Mouse (Mus musculus): ENCODE measurements at regions not wholly inside any gene's neighbourhood (a gene's known extent, or its start where the extent isn't known, plus 50 kb on each side); places are given as distances from the start of the nearest gene placed in this dataset.

GRCm38 (mm10) chr16:76104673-76105072 lies 82.6 kb upstream of the Samsn1 start:
- Histone ChIP-seq H3K4me1 (replicated peaks) (no peaks in the 10 kb centered on the region), H3K9ac (replicated peaks) (no peak overlapping the region), H3K9me3 (no peaks in the 10 kb centered on the region), H3K4me3 (replicated peaks) (no peak overlapping the region), H3K27me3 (no peaks in the 10 kb centered on the region), H3K27ac (no peak overlapping the region), H3K4me2 (replicated peaks) (no peak overlapping the region), H3K36me3 (no peaks in the 10 kb centered on the region)
- no peak for ATAC-seq
- WGBS, result 92% methylated on average over 6 of the region's 6 CpGs

- Histone ChIP-seq H3K36me3 (no peaks in the 10 kb centered on the region), H3K27me3 (no peaks in the 10 kb centered on the region), H3K4me3 (replicated peaks) (no peak overlapping the region), H3K4me1 (replicated peaks) (no peaks in the 10 kb centered on the region), H3K27ac (no peak overlapping the region), H3K9me3 (no peaks in the 10 kb centered on the region), H3K4me2 (replicated peaks) (no peak overlapping the region), H3K9ac (replicated peaks) (no peak overlapping the region)
- no peak for ATAC-seq
- WGBS, result 92% methylated on average over 3 of the region's 3 CpGs
These were observed 79.7 kb upstream of the Samsn1 start for GRCm38 (mm10) chr16:76101773-76102172.

- ATAC-seq, result no peak
- no peaks in the 10 kb centered on the region for H3K9me3 ChIP-seq
- H3K27me3 ChIP-seq, result no peaks in the 10 kb centered on the region
- H3K36me3 ChIP-seq, result no peaks in the 10 kb centered on the region
- H3K4me1 ChIP-seq (replicated peaks), result no peaks in the 10 kb centered on the region
- no peak overlapping the region for H3K9ac ChIP-seq (replicated peaks)
- no peak overlapping the region for H3K27ac ChIP-seq
- H3K4me2 ChIP-seq (replicated peaks), result no peak overlapping the region
- no peak overlapping the region for H3K4me3 ChIP-seq (replicated peaks)
- whole genome bisulfite sequencing, result 88% methylated on average over 9 of the region's 9 CpGs
These were observed 75.7 kb upstream of the Samsn1 start for GRCm38 (mm10) chr16:76097808-76098207.

GRCm38 (mm10) chr16:76096363-76096762 lies 74.3 kb upstream of the Samsn1 start:
- no peaks in the 10 kb centered on the region for H3K9me3 ChIP-seq
- H3K27ac ChIP-seq, result no peak overlapping the region
- H3K4me2 ChIP-seq (replicated peaks), result no peak overlapping the region
- H3K4me1 ChIP-seq (replicated peaks), result no peaks in the 10 kb centered on the region
- H3K36me3 ChIP-seq, result no peaks in the 10 kb centered on the region
- H3K9ac ChIP-seq (replicated peaks), result no peak overlapping the region
- 82% methylated on average over 4 of the region's 4 CpGs for WGBS
- H3K27me3 ChIP-seq, result no peaks in the 10 kb centered on the region
- no peak for ATAC-seq
- no peak overlapping the region for H3K4me3 ChIP-seq (replicated peaks)

GRCm38 (mm10) chr16:76085363-76085762 lies 63.3 kb upstream of the Samsn1 start:
- 0 out of 2 replicates have a peak, but pooled peaks cover 8% of the 10 kb centered on the region for H3K9me3 ChIP-seq
- H3K4me1 ChIP-seq (replicated peaks), result no peaks in the 10 kb centered on the region
- H3K4me2 ChIP-seq (replicated peaks), result no peak overlapping the region
- H3K27me3 ChIP-seq, result no peaks in the 10 kb centered on the region
- no peak overlapping the region for H3K9ac ChIP-seq (replicated peaks)
- no peak overlapping the region for H3K27ac ChIP-seq
- WGBS, result 94% methylated on average over 4 of the region's 4 CpGs
- no peak overlapping the region for H3K4me3 ChIP-seq (replicated peaks)
- ATAC-seq, result no peak
- H3K36me3 ChIP-seq, result no peaks in the 10 kb centered on the region

- Histone ChIP-seq H3K36me3 (no peaks in the 10 kb centered on the region), H3K27me3 (no peaks in the 10 kb centered on the region), H3K9me3 (0 out of 2 replicates have a peak, but pooled peaks cover 8% of the 10 kb centered on the region), H3K27ac (no peak overlapping the region), H3K9ac (replicated peaks) (no peak overlapping the region), H3K4me2 (replicated peaks) (no peak overlapping the region), H3K4me1 (replicated peaks) (no peaks in the 10 kb centered on the region), H3K4me3 (replicated peaks) (no peak overlapping the region)
- no peak for ATAC-seq
- WGBS, result 76% methylated on average over 4 of the region's 4 CpGs
These were observed 60.4 kb upstream of the Samsn1 start for GRCm38 (mm10) chr16:76082465-76082864.

GRCm38 (mm10) chr16:76079761-76080502 lies 57.9 kb upstream of the Samsn1 start:
- no peaks in the 10 kb centered on the region for H3K4me1 ChIP-seq (replicated peaks)
- no peaks in the 10 kb centered on the region for H3K27me3 ChIP-seq
- no peak overlapping the region for H3K9ac ChIP-seq (replicated peaks)
- H3K9me3 ChIP-seq, result 0 out of 2 replicates have a peak, but pooled peaks cover 8% of the 10 kb centered on the region
- no peak for ATAC-seq
- WGBS, result 90% methylated on average over 6 of the region's 6 CpGs
- H3K36me3 ChIP-seq, result no peaks in the 10 kb centered on the region
- no peak overlapping the region for H3K4me3 ChIP-seq (replicated peaks)
- H3K4me2 ChIP-seq (replicated peaks), result no peak overlapping the region
- no peak overlapping the region for H3K27ac ChIP-seq

GRCm38 (mm10) chr16:76078219-76078618 lies 56.1 kb upstream of the Samsn1 start:
- H3K4me1 ChIP-seq (replicated peaks), result no peaks in the 10 kb centered on the region
- no peaks in the 10 kb centered on the region for H3K36me3 ChIP-seq
- H3K4me2 ChIP-seq (replicated peaks), result no peak overlapping the region
- no peak overlapping the region for H3K9ac ChIP-seq (replicated peaks)
- no peak overlapping the region for H3K27ac ChIP-seq
- whole genome bisulfite sequencing, result 84% methylated on average over 5 of the region's 5 CpGs
- H3K9me3 ChIP-seq, result 0 out of 2 replicates have a peak, but pooled peaks cover 8% of the 10 kb centered on the region
- ATAC-seq, result no peak
- H3K27me3 ChIP-seq, result no peaks in the 10 kb centered on the region
- H3K4me3 ChIP-seq (replicated peaks), result no peak overlapping the region

- H3K27ac ChIP-seq, result no peak overlapping the region
- no peak overlapping the region for H3K4me3 ChIP-seq (replicated peaks)
- no peak for ATAC-seq
- 82% methylated on average over 5 of the region's 5 CpGs for WGBS
- H3K4me2 ChIP-seq (replicated peaks), result no peak overlapping the region
- 0 out of 2 replicates have a peak, but pooled peaks cover 6% of the 10 kb centered on the region for H3K9me3 ChIP-seq
- no peaks in the 10 kb centered on the region for H3K27me3 ChIP-seq
- no peaks in the 10 kb centered on the region for H3K36me3 ChIP-seq
- no peak overlapping the region for H3K9ac ChIP-seq (replicated peaks)
- no peaks in the 10 kb centered on the region for H3K4me1 ChIP-seq (replicated peaks)
These were observed 54.1 kb upstream of the Samsn1 start for GRCm38 (mm10) chr16:76076231-76076630.

Measured in midbrain, embryonic 13.5 days (tissue).